Mouse (Mus musculus) ovary, adult 18-20 months (tissue): ENCODE results near the gene Ust.

Source experiments
- DNase-seq: peaks from one replicate; pipeline ENCODE4 v3.0.0; 2022; ENCODE audit warnings: low spot score, mixed read lengths

Gene Ust

GRCm38 (mm10) chr10:8174697-8175096, 343.9 kb downstream of the Ust start:
- DNase-seq: no peak

DNA sequence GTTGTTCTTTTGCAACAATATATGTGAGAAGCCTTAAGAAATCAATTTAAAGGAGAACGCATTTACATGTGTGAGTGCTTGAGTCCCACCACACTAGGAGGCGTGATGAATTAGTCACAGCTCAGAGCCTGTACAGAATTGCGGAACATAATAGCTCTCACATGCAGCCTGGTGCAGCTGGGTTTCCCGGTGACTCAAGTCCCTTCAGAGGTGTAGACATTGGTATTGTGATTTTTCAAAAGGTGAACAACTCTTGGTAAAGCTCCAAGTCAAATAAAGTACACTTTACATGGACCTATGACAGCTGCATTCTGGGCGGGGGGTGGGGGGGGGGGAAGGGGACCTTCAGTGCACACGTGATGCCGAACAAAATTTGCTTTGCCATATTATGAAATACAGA, 344.4 kb downstream of the Ust start:
- DNase-seq: no peak

- no peak for DNase-seq
These were observed 345.6 kb downstream of the Ust start for GRCm38 (mm10) chr10:8173032-8173431.

DNA sequence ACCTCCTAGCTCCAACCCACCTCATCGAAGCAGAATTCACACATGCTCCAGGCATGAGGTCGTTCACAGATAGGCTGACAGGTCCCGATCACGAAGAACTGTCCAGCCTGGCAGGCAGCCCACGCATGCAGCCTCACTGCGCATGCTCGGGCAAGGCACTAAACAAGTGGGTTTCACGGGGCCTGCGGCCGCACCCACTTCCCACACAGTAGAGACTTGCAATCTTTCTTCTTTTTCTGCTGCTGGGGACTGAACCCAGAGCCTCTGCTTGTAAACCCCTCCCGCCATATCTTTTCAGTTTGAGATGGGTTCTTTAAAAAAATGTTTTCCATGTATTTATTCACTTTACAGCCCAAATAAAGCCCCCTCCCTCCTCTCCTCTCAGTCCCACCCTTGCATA, 347.1 kb downstream of the Ust start:
- no peak for DNase-seq
